Mouse (Mus musculus): ENCODE data around the gene Gm17571.

The Gm17571 gene

GRCm38 (mm10) chr9:13455231-13455630, 8.7 kb upstream of the Gm17571 start:
- no peak for DNase-seq (ENCODE audit: low spot score in 2 of 2)

- DNase-seq (ENCODE audit: low spot score in 2 of 2) = no peak
Measured at GRCm38 (mm10) chr9:13454651-13455123, 8.1 kb upstream of the Gm17571 start.

GRCm38 (mm10) chr9:13448716-13449115, 2.2 kb upstream of the Gm17571 start:
- DNase-seq (ENCODE audit: low spot score in 2 of 2) = no peak

- no peak for DNase-seq (ENCODE audit: low spot score in 2 of 2)
Measured at GRCm38 (mm10) chr9:13446236-13446635, 317 bp downstream of the Gm17571 start.

GRCm38 (mm10) chr9:13443484-13444211, 2.9 kb downstream of the Gm17571 start:
- DNase-seq (ENCODE audit: low spot score in 2 of 2) = no peak

- DNase-seq (ENCODE audit: low spot score in 2 of 2) = no peak
Measured at GRCm38 (mm10) chr9:13442012-13442735, 4.4 kb downstream of the Gm17571 start.

GRCm38 (mm10) chr9:13440911-13441310, 5.6 kb downstream of the Gm17571 start:
- DNase-seq (ENCODE audit: low spot score in 2 of 2) = no peak

GRCm38 (mm10) chr9:13433501-13434090, 13.0 kb downstream of the Gm17571 start:
- no peak for DNase-seq (ENCODE audit: low spot score in 2 of 2)

- peak; percentile 35 to 38 for DNase-seq (ENCODE audit: low spot score in 2 of 2)
Measured at GRCm38 (mm10) chr9:13431646-13432045, 14.9 kb downstream of the Gm17571 start.

GRCm38 (mm10) chr9:13430744-13431143, 15.8 kb downstream of the Gm17571 start:
- no peak for DNase-seq (ENCODE audit: low spot score in 2 of 2)

- DNase-seq (ENCODE audit: low spot score in 2 of 2) = no peak
Measured at GRCm38 (mm10) chr9:13430302-13430701, 16.3 kb downstream of the Gm17571 start.

GRCm38 (mm10) chr9:13429477-13430125, 17.0 kb downstream of the Gm17571 start:
- peak in 1 of 2 experiments; percentile 28 for DNase-seq (ENCODE audit: low spot score in 2 of 2)

- peak; percentile 83 to 87 for DNase-seq (ENCODE audit: low spot score in 2 of 2)
Measured at GRCm38 (mm10) chr9:13425031-13425940, 21.3 kb downstream of the Gm17571 start.

- no peak for DNase-seq (ENCODE audit: low spot score in 2 of 2)
Measured at GRCm38 (mm10) chr9:13414230-13414766, 32.3 kb downstream of the Gm17571 start.

Data from right cerebral cortex, postnatal 10 days (tissue).